Mouse (Mus musculus): ENCODE data around the gene Rep15.

Gene Rep15

DNA sequence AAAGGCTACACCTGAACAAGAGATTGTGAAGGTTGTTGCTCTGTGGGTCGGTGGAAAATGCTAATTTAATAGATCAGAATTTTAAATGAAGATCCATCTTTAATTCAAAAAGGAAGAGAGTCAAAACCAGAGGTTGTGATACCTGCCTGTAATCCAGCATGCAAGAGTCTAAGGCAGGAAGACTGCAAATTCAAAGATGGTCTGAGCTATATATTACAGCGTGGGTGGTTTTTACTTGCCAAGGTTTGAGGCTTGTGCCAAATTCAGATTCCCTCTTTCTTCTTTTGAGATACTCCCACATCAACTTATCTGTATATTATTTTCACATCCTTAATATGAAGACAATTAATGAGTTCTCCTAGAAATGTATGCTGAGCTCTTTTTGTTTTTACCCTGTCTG lies 4.0 kb upstream of the Rep15 start:
- DNase-seq (ENCODE audit: extremely low read depth, low read depth, low spot score): no peak

DNA sequence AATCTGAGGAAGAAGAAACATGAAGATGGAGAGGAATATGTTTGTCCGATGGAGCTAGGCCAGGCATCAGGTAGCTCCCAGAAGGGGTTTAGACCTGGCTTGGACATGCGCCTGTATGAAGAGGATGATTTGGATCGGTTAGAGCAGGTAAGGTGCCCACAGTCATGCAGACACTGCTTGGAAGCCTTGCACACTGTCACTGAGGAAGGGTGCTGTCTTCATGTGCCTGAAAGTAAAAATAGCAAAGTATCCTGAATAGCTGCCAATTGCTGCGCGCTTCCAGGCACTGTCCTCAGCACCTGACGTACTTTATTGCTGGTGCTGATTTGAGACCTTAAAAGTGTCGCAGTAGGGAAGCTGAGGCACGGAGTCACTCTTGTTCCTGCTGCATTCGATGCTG lies 2.8 kb upstream of the Rep15 start:
- no peak for DNase-seq (ENCODE audit: extremely low read depth, low read depth, low spot score)

DNA sequence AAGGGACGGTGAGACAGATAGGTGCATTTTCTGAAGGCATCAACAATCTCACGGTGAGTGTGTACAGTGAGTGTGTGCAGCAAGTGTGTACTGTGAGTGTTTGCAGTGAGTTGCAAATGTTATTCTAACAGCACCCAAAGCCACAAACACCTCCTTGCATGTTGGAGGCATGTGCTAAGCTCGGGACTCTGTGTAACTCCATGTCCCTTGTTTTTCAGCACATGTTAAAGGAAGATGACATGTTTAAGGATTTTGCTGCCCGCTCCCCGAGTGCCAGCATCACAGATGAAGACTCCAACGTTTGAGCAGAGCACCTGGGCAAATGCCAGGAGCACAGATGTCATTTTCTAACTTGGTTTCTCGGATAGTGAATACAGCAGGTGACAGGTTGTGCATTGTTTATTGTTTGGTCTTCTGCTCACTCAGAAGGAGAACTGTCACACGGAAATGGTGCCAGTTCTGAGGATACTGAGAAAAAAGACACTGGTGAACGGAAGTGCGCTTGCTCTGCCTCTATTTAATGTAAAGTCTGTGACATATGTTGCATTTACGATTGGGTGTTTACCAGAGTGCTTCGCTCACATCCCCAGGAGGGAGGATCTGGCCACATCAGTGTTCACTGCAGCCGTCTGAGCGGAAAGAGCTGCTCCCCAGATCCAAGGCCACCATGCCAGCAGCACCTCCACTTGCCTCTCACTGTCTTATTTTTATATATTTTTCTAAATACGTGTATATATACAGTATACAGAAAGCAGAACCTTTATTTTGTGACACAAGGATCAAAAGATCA lies 2.1 kb upstream of the Rep15 start:
- DNase-seq (ENCODE audit: extremely low read depth, low read depth, low spot score): no peak

GRCm38 (mm10) chr6:147042291-147043290 lies 10.2 kb downstream of the Rep15 start, which contains the start of gene Mrps35:
Mrps35 (plus strand) TSS chr6:147042764.
- DNase-seq (ENCODE audit: extremely low read depth, low read depth, low spot score): no peak

GRCm38 (mm10) chr6:147043633-147044032 lies 11.2 kb downstream of the Rep15 start:
- DNase-seq (ENCODE audit: extremely low read depth, low read depth, low spot score): no peak

GRCm38 (mm10) chr6:147049239-147049805 lies 16.9 kb downstream of the Rep15 start:
- DNase-seq (ENCODE audit: extremely low read depth, low read depth, low spot score): no peak

- DNase-seq (ENCODE audit: extremely low read depth, low read depth, low spot score): no peak
Observed at GRCm38 (mm10) chr6:147051666-147052065, 19.3 kb downstream of the Rep15 start.

DNA sequence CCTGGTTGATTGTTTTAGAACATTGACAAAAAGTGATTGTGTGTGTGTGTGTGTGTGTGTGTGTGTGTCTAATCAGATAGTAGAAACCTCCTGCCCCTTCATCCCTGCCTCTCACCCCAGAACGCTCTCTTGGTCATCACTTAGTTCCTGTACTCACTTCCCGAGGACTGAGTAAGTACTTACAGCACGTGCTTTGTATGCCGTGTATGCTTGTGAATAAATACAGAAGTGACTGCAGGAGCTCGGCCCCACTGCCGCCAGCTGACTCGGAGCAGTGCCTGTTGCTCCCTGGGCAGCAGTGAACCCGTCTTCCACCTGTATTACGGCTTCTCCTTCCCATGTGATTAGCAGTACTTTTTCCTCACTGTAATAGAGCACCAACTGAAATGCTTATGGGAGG lies 20.1 kb downstream of the Rep15 start:
- DNase-seq (ENCODE audit: extremely low read depth, low read depth, low spot score): no peak

DNA sequence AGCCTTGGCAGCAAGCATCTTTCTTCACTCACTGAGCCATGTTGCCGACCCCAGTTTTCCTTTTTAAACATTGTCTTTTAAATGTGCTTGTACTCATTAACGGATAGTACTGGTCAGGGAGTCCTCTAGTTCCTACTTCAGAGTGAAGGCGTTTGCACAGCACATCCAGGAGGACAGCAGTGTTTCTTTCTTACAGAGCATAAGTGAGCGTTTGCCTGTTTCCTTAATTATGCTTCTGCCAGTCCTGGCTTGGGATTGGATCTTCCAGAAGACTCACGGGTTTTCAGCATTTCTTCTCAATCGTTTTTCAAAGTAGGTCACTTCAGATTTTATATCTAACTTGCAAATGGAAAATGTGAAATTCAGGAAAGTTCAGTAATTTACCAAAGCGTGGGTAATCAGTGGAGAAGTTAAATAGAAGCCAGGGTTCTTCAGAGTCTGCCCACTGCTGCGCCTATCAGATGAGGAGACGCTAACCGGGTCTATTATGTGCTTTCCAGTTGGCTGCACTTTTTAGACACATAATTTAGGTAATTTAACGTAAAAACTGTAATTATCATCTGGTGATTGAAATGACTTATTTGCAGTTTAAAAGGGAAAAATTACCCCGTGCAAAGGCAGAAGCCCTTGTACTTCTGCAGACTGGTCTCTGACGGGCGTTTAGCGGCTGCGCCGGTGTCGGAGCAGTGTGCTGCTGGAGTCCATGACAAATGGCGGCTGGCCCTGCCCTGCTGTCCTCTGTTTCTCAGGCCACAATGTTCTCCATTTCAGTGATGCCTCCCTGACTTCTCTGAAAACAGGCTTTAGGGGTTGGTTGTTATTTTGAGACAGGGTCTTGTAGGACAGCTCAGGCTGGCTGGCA lies 21.6 kb downstream of the Rep15 start:
- no peak for DNase-seq (ENCODE audit: extremely low read depth, low read depth, low spot score)

- no peak for DNase-seq (ENCODE audit: extremely low read depth, low read depth, low spot score)
Observed at GRCm38 (mm10) chr6:147055374-147055977, 23.1 kb downstream of the Rep15 start.

DNA sequence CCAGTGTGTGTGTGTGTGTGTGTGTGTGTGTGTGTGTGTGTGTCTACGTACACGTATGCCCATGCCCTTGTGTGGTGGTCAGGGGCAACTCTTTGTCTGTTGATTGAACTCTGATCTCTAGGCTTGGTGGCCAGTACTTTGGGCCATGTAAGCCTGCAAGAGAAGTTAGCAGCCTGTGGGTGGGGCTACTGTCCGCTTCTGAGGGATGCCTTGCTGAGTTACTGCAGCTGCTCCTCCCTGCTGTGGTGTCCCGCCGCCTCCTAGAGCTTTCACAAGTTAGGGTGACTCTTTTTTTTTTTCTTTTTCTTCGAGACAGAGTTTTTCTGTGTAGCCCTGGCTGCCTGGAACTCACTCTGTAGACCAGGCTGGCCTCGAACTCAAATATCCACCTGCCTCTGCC lies 26.9 kb downstream of the Rep15 start:
- no peak for DNase-seq (ENCODE audit: extremely low read depth, low read depth, low spot score)

DNA sequence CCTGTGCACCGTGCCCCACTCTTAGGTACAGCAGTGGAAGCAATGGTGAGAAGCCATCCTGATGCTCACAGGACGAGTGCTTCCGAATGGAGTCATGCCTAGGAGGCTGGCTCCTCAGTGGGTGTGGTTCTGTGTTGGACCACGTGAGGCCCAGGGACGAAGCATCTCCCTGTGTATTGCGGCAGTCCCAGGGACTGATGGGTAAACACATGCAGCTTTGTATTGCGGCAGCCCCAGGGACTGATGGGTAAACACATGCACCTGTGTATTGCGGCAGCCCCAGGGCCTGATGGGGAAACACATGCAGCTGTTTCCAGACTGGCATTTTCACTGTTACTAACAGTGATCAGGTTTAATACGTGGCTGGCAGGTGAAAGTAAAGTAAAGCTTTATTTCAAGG lies 29.2 kb downstream of the Rep15 start:
- DNase-seq (ENCODE audit: extremely low read depth, low read depth, low spot score): no peak

DNA sequence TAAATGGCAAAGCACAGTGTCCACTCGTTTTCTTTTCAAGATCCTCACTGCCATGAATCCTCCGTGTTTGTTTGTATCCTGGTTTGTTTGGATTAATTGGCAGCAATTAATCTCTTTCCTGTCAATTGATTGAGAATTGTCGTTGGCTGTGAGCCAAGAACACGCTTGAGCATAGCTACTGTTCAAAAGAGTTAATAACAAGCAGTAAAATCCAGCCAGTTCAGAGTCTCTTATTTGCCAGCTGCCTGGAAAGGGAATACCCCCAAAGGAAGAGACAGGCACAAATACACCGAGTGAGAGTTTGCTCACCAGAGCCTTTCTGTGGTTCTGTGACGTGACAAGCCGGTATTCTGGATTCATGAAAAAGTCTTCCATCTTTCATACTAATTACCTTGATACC lies 29.6 kb downstream of the Rep15 start:
- no peak for DNase-seq (ENCODE audit: extremely low read depth, low read depth, low spot score)

GRCm38 (mm10) chr6:147062694-147063093 lies 30.3 kb downstream of the Rep15 start:
- DNase-seq (ENCODE audit: extremely low read depth, low read depth, low spot score): no peak

DNA sequence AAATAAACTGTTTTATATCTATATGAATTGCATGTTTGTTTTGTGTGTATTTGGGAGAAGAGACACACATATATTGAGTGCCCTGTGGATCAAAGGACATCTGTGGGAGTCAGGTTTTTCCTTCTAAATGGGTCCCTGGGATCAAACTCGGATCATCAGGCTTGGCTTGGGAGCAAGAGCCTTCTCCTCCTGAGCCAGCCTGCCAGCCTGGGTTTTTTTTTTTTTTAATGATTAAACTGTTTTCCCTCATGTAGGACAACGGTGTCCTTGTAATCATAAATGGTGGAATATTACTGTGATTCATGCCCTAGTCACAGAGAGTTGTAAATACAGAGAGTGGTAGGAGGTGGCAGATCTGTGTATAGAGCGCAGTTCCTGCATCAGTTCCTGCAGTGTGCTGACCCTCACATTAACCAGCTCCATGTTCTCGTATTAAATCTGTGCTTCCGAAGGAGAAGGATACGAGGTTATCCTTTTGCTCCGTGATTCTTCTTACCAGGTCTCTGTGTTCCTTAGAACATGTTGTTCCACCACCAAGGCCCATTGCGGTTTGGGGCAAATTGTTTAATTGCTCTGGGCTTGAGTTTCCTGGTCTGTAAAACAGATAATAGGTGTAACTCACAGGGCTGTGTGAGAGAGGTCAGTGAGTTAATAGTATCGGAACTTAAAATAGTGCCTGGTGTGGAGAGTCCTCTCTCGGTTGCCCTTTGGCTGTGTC lies 32.0 kb downstream of the Rep15 start:
- no peak for DNase-seq (ENCODE audit: extremely low read depth, low read depth, low spot score)

- no peak for DNase-seq (ENCODE audit: extremely low read depth, low read depth, low spot score)
Observed at GRCm38 (mm10) chr6:147064944-147065261, 32.5 kb downstream of the Rep15 start.

DNA sequence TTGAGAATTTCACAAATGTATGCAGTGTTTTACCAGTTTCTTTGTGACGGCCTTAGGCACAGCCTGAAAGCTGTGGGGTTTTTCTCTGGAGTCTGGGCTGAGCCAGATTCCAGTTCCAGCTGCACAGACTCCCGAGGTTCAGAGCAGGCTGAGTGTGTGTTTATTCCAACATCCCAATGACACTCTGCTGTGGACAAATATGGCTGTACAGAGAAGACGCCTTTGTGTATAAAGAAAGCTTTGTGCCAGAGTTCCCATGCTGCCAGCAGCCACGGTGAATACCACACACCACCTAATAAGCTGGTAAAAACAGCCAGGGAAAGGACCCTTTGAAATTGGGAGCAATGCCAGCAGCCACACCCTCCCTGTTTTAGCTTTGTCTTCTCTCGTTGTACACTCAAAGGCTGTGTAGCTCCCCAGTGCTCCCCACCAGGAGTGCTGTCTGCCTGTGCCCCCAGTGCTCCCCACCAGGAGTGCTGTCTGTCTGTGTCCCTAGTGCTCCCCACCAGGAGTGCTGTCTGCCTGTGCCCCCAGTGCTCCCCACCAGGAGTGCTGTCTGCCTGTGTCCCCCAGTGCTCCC lies 43.5 kb downstream of the Rep15 start:
- DNase-seq (ENCODE audit: extremely low read depth, low read depth, low spot score): no peak

DNA sequence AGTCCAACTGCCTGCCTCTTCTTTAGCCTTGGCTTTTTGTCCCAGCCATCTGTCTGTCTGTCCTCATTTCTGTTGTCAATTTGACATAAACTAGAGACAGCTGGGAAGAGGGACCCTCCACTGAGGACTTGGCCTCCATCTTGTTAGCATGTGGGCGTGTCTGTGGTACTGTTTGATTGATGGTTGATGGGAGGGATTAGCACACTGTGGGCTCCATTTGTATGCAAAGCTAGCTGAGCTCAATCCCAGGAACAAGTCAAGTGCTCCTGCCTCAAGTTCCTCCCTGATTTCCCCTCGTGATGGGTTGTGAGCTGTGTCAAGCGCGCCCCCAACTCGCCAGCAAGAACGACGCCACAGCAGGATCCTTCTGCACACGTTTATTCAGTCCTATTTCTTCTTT lies 44.5 kb downstream of the Rep15 start:
- no peak for DNase-seq (ENCODE audit: extremely low read depth, low read depth, low spot score)

GRCm38 (mm10) chr6:147079919-147080318 lies 47.5 kb downstream of the Rep15 start:
- DNase-seq (ENCODE audit: extremely low read depth, low read depth, low spot score): no peak

Measured in fat pad, adult 2 months (tissue).